Mouse (Mus musculus) cerebellum, postnatal 14 days (tissue): ENCODE data around the gene Cpt2.

Experiments used
- DNase-seq, 2 experiments: peaks; one replicate each; pipeline ENCODE4 v3.0.0; 2021; ENCODE audit warnings: mixed read lengths in 2 of 2

The Cpt2 gene

DNA sequence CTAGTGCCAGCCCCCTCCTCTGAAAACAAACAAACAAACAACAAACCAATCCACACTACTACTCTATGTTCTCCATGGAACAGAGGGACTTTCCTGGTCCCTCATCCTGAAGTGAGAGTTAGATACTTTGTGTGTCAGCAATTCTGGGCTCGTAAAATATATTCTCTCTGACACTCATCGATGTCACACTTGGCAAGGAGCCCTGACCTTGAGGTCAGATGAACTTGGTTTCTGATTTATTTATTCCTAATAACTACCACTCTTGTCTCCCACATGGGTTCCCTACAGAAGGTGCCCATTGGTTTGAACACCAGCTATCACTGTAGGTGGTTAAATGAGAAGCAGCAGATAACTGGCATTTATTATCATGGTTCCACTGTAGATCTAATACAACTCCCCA is 3.1 kb downstream of the Cpt2 start:
- DNase-seq, result no peak

DNA sequence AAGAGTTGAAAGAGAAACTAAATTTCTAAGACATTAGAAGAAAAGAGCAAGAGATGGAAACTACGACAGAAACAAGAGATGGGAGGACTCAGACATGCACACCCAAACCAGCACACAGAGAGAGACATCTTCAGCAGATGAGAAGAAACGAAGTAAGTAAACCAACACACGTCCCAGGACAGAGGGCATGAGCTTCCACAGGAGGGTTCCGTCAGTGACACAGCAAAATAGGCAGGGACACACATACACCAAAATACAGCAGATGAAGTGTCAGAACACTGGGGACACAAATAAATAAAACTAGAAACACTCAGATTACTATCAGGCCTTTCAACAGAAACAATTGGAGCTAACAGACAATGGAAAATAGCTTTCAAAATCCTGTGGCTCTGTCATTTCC is 13.4 kb downstream of the Cpt2 start:
- DNase-seq, result no peak

DNA sequence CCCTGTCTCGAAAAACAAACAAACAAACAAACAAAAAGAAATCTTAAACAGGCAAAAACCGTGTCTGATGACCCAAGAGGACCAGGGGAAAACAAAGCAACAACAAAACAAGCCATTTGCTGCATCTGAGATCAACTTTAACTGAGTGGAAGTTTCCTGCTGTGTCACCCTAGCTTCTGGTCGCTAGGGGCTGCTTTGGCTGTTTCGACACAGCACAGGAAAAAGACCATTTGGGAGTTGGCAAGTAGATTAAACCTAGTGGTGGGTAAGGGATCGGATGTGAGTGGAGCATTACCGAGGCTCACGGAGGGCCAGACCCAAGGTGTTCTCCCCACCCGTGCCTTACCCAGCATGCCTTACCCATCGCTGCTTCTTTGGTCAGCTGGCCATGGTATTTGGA is 16.8 kb downstream of the Cpt2 start:
- DNase-seq, result no peak

DNA sequence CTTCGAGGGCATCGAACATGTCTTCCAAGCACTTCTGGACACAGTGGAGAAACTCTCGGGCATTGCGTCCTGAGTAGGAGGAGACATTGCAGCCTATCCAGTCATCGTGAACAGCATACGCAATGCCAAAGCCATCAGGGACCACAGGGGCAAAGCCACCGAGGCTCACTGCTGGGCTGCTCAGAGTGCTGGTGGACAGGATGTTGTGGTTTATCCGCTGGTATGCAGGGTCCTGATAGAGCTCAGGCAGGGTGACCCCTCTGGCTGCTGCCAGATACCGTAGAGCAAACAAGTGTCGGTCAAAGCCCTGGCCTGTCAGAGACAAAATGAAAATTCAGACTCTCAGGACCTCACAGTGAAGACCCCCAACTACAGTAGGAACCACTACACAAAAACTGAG is 19.2 kb downstream of the Cpt2 start:
- no peak for DNase-seq

DNA sequence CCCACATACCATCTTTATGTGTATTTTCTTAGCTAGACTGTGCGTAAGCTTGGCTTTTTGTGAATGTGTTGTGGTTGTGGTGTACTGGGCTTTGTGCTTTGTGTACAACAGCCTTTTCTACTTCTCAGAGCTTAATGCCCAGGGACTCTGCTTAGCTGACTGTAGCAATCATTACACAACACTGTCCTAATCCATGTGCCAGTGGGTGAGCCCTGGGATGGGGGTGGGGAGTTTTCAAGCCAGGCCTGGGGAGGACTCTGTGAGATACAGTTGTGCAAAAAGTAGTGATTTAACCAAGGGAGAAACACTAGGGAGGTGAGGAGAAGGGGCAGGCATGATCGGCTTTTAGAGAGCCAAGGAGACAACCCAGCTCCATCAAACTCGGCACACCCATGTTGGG is 23.2 kb downstream of the Cpt2 start:
- DNase-seq, result no peak

DNA sequence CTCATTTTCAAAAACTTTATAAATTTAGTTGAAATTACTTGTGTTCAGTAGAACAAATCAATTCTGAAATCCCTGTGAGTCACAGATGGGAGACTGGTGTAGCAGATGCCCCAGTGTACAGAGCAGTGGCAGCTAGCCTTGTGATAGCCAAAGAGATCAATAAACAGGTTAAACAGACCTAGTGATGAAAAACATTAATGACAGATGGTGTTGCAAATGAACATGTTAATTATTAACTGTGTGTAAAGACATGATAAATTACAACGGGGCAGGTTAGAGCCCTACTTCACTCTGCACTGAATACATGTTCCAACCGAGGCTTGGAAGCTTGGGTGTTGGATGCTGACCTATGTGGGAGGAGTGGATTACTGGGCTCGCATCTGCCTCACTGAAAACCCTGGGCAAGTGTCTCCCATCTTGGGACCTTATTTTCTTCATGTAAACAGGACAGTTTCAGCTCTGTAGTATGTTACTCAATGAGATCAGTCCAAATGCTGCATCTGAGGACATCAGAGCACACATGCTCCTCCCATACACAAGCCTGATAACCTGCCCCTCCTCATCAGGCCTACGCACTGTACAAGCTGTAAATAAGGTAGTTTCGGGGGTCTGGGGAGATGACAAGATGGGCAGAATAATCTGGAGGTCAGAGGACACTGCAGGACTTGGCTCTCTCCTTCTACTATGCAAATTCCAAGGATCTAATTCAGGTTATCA is 24.0 kb downstream of the Cpt2 start:
- DNase-seq, result no peak

DNA sequence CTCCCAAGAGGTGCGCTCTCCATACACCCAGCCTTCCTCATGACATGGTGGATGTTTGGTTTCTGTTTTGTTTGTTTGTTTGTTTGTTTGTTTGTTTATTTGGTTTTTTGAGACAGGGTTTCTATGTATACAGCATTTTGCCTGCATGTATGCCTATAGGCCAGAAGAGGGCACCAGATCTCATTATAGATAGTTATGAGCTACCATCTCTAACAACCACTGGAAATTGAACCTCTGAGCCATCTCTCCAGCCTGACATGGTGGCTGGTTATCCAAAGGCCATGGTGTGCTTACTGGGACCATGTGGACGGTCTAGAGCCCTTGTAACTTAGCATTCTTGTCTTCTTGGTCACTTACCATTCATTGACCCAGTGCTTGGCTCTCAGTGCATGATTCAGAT is 30.7 kb downstream of the Cpt2 start:
- peak in 1 of 2 experiments; percentile 19 for DNase-seq

DNA sequence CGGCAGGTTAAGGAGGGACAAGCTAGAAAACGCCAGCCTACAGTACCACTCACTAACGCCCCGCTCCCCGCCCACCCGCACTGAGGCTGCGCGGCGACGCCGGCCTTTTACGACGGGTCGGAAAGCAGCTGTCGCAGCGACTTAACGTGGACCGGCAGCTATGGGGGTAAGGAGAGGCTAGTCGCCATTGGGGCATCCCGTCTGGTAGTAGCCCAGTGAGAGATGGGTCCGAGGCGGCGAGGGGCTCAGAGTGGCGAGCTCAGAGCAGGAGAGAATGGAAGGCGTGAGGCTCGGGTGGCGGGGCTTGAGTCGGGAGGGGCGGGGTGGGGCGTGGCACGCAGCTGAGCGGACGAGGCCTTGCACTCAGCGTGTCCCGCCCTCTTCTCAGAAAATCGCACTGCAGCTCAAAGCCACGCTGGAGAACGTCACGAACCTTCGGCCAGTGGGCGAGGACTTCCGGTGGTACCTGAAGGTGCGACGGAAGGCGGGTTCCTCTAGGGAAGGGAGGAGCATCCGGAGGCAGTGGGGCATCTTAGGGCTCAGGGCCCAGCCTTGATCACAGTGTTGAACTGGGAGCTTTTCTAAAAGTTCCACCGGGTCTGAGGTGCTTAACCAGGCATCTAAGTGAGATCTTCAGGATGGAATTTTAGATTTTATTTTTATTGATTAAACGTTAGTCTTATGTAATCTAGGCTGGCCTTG is 33.5 kb downstream of the Cpt2 start, which contains the start of gene 0610037L13Rik:
Gene 0610037L13Rik (plus strand): TSS at position 83 of the 702 bp plus-strand sequence.
- DNase-seq, result peak; percentile 95

DNA sequence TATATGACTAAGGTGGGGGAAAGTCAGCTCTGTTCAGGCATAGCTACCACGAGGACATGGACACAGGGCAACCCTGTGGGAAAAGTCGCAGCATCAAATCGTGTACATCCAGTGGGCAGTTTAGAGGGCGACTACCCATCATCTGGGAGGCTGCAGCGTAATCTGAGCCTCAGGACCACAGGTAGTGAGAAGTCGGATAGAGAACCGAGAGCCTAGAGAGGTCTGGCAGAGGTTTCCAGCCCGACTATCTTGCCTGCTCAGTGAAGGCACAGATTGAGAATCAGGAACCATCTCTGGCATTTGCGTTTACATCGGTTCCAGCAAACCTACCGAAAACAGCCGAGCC is 34.1 kb downstream of the Cpt2 start:
- no peak for DNase-seq

DNA sequence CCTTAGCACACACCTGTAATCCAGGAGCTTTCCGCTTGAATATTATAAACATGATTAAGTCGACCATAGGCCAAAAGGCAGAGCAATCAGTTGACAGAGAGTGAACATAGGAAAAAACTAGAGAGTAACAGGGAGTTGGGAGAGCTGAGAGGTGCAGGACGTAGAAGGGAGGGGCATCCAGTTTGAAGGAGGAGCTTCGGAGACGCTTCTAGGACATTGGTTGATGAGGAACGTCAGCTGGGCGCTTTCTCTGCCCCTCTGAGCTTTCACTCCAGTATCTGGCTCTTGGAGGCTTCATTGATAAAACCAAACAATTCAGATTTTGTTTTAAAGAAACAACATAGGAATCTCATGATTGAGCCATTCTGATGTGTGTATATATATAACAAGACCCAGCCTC is 37.0 kb downstream of the Cpt2 start:
- no peak for DNase-seq

DNA sequence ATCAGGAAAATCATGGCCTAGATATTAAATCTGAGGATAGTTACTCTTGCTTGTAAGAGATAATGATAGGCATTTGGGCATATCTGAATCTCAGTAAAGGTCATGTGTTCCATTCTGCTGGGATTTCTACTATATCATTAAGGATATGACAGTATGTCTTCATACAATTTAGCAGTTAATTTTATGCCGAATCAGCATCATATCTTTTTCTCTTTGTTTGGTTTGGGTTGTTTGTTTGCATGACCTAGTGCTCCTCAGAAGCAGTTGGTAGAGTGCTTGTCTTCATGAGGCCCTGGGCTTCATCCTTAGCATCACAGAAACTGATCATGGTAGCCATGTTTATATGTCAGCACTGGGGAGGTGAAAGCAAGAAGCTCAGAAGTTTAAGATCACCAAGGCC is 41.8 kb downstream of the Cpt2 start:
- no peak for DNase-seq

DNA sequence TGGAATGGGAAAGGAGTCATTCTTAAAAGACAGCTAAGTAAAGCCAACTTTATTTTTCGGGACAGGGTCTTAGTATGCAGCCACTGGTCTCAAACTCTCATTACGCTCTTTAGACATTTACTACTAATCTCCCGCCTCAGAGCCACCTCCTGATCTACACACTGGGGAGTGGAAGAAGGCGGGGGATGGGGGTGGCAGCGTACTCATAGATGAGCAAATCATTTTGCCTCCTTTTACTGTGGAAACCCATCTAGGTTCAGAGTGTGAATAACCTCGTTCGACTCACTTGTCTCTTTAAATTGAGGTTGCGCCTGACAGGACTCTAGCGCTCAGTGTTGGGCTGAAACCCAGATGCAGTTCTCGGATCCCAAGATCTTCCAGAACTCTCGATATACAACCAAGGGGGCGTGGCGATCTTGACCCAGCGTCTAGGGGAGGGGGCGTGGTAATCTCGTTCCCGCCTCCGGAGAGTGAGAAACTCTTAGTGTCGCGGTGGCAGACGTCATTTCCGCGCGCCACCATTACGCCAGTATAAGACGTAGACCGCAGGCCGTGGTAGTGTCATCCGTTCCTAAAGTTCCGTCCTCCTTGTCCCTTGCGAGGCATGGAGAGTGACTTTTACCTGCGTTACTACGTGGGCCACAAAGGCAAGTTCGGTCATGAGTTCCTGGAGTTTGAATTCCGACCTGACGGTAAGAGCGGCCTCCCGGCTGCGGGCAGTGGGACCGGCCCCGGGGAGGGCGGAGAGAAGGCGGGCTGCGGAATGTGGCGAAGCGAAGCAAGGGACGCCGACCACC is 44.0 kb downstream of the Cpt2 start, which contains the start of gene Magoh:
Gene Magoh (plus strand): TSS at position 502 of the 797 bp plus-strand sequence.
- DNase-seq, result peak; percentile 97

DNA sequence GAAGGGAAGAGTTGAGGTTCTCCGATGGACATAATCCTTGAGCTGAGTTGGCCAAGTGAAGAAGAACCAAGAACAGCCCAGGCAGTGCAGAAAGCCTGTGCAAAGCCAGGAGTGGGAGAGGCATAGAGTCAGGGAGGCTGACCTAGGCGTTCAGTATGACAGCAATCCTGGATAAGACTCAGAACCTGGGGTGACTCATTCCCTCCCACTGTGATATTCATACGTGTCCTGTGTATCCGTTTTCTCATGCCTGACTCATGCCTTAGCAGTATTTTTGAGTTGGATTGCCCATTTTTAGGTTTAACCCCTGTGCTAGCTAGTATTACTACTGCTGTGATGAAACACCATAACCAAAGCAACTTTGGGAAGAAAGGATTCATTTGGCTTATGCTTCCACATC is 58.5 kb downstream of the Cpt2 start:
- DNase-seq, result no peak

DNA sequence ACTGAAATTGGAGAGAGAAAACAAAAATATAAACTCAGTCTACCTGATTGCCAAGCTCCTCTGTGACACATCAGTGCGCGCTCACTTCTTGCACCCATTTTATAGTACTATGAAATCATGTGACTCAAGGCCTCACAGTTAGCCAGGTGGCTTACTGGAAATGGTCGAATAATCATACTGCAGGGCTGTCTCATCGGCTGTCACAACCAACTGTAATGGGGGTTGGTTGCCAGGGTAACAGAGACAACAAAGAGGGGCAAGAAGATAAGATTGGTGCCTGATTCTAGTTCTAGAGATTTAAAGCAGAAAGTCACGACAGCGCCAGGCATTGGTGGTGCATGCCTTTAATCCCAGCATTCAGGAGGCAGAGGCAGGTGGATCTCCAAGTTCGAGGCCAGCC is 64.4 kb downstream of the Cpt2 start:
- DNase-seq, result no peak

DNA sequence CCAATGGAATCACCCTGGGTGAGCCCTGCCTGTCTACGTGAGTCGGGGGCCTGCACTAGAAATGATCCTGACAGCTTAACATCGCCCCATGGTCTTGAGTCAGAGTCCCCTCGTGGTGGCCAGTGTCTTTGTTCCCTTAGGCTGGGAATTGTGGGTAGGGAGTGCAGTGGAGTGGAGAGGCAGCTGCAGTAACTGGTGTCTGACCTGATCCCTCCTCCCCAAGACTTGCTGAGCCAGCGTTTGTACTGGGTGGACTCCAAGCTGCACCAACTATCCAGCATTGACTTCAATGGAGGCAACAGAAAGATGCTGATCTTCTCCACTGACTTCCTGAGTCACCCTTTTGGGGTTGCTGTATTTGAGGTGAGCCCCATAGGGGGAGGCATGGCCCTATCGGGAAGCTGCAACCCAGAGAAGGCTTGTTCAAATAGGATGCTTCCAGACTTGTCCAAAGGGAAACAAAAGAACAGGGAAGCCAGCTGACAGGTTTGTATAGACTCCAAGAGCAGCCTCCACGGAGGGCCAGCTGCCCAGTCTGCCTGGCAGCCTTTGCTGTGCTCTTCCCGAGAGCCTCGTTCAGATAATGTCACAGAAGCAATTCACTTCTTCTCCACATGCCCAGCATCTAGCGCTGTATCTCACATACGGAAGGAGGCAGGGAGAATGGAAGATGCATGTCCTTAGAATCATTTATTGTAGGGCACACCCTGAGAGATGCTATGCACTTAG is 66.3 kb downstream of the Cpt2 start:
- DNase-seq, result peak; percentile 60 to 72
